ENCODE assay signal across 34 mouse cellular contexts in genomic region chr14:34016938-34017337, GRCm38 (mm10). TPM values are rescaled to one million over a fixed set of nuclear protein-coding genes. Genes with fewer than 3 reads are reported as not detected.
DNase-seq lines count a peak whose midpoint lies in the region; ATAC-seq and TF ChIP-seq lines count a peak whose summit lies in the region.
"Had no signal": no experiment of that assay in that cellular context is flagged by ENCODE, and none has a peak within 500 bp of the region (broad histone marks: within the 10 kb centered on the region; RNA-seq: fewer than 3 reads in every experiment).

No protein-coding gene starts in this region.

- intact Hi-C loops in heart, postnatal 10 days (cut with DNase I) = no loop called here

- H3K9me3 ChIP-seq in heart, embryonic 10.5 days = no peaks in the 10 kb centered on the region
- H3K9me3 ChIP-seq in liver, embryonic 11.5 days (ENCODE audit: control insufficient read depth, low read length) = no peaks in the 10 kb centered on the region
- H3K9me3 ChIP-seq in liver, postnatal 0 days (ENCODE audit: low read length) = no peaks in the 10 kb centered on the region
- H3K9me3 ChIP-seq: embryonic facial prominence, embryonic 10.5 days; embryonic facial prominence, embryonic 13.5 days; forebrain, embryonic 12.5 days; forebrain, embryonic 15.5 days; hindbrain, embryonic 10.5 days; hindbrain, embryonic 13.5 days had no signal

- no peak for TF ChIP-seq CTCF in liver, postnatal 0 days (IDR thresholded peaks at IDR 0.05; ENCODE audit: low read depth)

- DNase-seq in heart, embryonic 10.5 days (ENCODE audit: low spot score) = peak; percentile 53
- DNase-seq in heart, postnatal 10 days = no peak
- DNase-seq in liver, embryonic 11.5 days (ENCODE audit: low spot score) = peak; percentile 22
- no peak for DNase-seq in liver, postnatal 0 days
- peak; percentile 27 for DNase-seq in brain, adult 2 months (ENCODE audit: low read depth, low spot score)
- DNase-seq in frontal cortex, adult 2 months (ENCODE audit: extremely low spot score in 1 of 2, low spot score in 1 of 2) = no peak
- DNase-seq: adrenal gland, postnatal 10 days; adrenal gland, postnatal 36 days; cerebellum, adult 11 months; cerebellum, adult 2 months; cerebellum, adult 9-11 months; cerebellum, postnatal 25 days; embryo, embryonic 11 days; gastrocnemius, postnatal 10 days; gastrocnemius, postnatal 36 days; heart, adult 2 months; heart, postnatal 36 days had no signal

- ATAC-seq in liver, embryonic 11.5 days (replicated peaks; ENCODE audit: low FRiP score) = no peak
- ATAC-seq in liver, postnatal 0 days = no peak
- ATAC-seq: forebrain, embryonic 15.5 days; hindbrain, embryonic 16.5 days; Patski had no signal

- H3K4me3 ChIP-seq in heart, embryonic 10.5 days = no peak overlapping the region
- H3K4me3 ChIP-seq in liver, embryonic 11.5 days (ENCODE audit: low read depth, low read length) = no peak overlapping the region
- no peak overlapping the region for H3K4me3 ChIP-seq in liver, postnatal 0 days (ENCODE audit: low read depth, low read length)
- H3K4me3 ChIP-seq: embryonic facial prominence, embryonic 10.5 days; embryonic facial prominence, embryonic 13.5 days; erythroblast, embryonic 14.5 days; forebrain, embryonic 12.5 days; forebrain, embryonic 15.5 days; heart, adult 2 months; hindbrain, embryonic 10.5 days; hindbrain, embryonic 13.5 days had no signal

- H3K4me1 ChIP-seq in heart, embryonic 10.5 days = no peaks in the 10 kb centered on the region
- no peaks in the 10 kb centered on the region for H3K4me1 ChIP-seq in liver, embryonic 11.5 days (replicated peaks; ENCODE audit: control insufficient read depth, insufficient read depth, low read length)
- no peaks in the 10 kb centered on the region for H3K4me1 ChIP-seq in liver, postnatal 0 days (ENCODE audit: insufficient read depth)
- H3K4me1 ChIP-seq: embryonic facial prominence, embryonic 10.5 days; embryonic facial prominence, embryonic 13.5 days; forebrain, embryonic 12.5 days; forebrain, embryonic 15.5 days; hindbrain, embryonic 10.5 days; hindbrain, embryonic 13.5 days had no signal

- H3K27me3 ChIP-seq in heart, embryonic 10.5 days (ENCODE audit: insufficient read depth, poor library complexity, severe bottlenecking) = no peaks in the 10 kb centered on the region
- no peaks in the 10 kb centered on the region for H3K27me3 ChIP-seq in liver, embryonic 11.5 days (replicated peaks; ENCODE audit: control insufficient read depth, insufficient read depth, low read length)
- no peaks in the 10 kb centered on the region for H3K27me3 ChIP-seq in liver, postnatal 0 days (ENCODE audit: insufficient read depth, low read length)
- H3K27me3 ChIP-seq: embryonic facial prominence, embryonic 13.5 days; forebrain, embryonic 12.5 days; forebrain, embryonic 15.5 days; hindbrain, embryonic 13.5 days; Patski had no signal

- no peak overlapping the region for H3K4me2 ChIP-seq in liver, embryonic 11.5 days
- H3K4me2 ChIP-seq in liver, postnatal 0 days (ENCODE audit: low read depth, low read length) = no peak overlapping the region
- H3K4me2 ChIP-seq: embryonic facial prominence, embryonic 13.5 days; forebrain, embryonic 12.5 days; forebrain, embryonic 15.5 days; heart, embryonic 11.5 days; hindbrain, embryonic 13.5 days had no signal

- WGBS in heart, embryonic 10.5 days = 79% methylated on average over 2 of the region's 2 CpGs
- 76% methylated on average over 2 of the region's 2 CpGs for WGBS in liver, embryonic 11.5 days
- WGBS in liver, postnatal 0 days (ENCODE audit: insufficient replicate concordance) = 60% methylated on average over 2 of the region's 2 CpGs

- no peak overlapping the region for H3K9ac ChIP-seq in liver, embryonic 11.5 days (ENCODE audit: low read depth, low read length)
- no peak overlapping the region for H3K9ac ChIP-seq in liver, postnatal 0 days (replicated peaks)
- H3K9ac ChIP-seq: embryonic facial prominence, embryonic 13.5 days; forebrain, embryonic 12.5 days; forebrain, embryonic 15.5 days; hindbrain, embryonic 13.5 days had no signal

- no peak overlapping the region for H3K27ac ChIP-seq in heart, embryonic 10.5 days
- no peak overlapping the region for H3K27ac ChIP-seq in liver, embryonic 11.5 days (ENCODE audit: low read depth, low read length)
- H3K27ac ChIP-seq in liver, postnatal 0 days (ENCODE audit: low read depth) = no peak overlapping the region
- H3K27ac ChIP-seq: embryonic facial prominence, embryonic 10.5 days; embryonic facial prominence, embryonic 13.5 days; forebrain, embryonic 12.5 days; forebrain, embryonic 15.5 days; heart, adult 2 months; hindbrain, embryonic 10.5 days; hindbrain, embryonic 13.5 days had no signal

- H3K36me3 ChIP-seq in heart, embryonic 10.5 days = no peaks in the 10 kb centered on the region
- H3K36me3 ChIP-seq in liver, embryonic 11.5 days (ENCODE audit: control insufficient read depth, insufficient read depth, low read length) = no peaks in the 10 kb centered on the region
- H3K36me3 ChIP-seq in liver, postnatal 0 days (replicated peaks; ENCODE audit: insufficient read depth, low read length) = no peaks in the 10 kb centered on the region
- H3K36me3 ChIP-seq: embryonic facial prominence, embryonic 10.5 days; embryonic facial prominence, embryonic 13.5 days; forebrain, embryonic 12.5 days; forebrain, embryonic 15.5 days; hindbrain, embryonic 10.5 days; hindbrain, embryonic 13.5 days had no signal

- TF ChIP-seq EP300 in liver, postnatal 0 days (IDR thresholded peaks at IDR 0.05; ENCODE audit: low read depth) = no peak

RNA-seq across cellular contexts. Expression of gene Gm5460, which starts 0.4 kb away (rescaled TPM):
- polyA plus RNA-seq in heart, embryonic 10.5 days (2016; fragmentation: Nextera tagmentation; extraction: Ambion mirVana) = not detected in 2 replicates
- not detected for total RNA-seq in heart, postnatal 10 days (2021)
- not detected in 2 replicates for polyA plus RNA-seq in liver, embryonic 11.5 days (2014; fragmentation: Nextera tagmentation; extraction: Ambion mirVana)
- not detected in 2 replicates for polyA plus RNA-seq in liver, postnatal 0 days (2015; fragmentation: Nextera tagmentation; extraction: Ambion mirVana)
- polyA plus RNA-seq in frontal cortex, adult 2 months (2012; rRNA removed) = not detected in 2 replicates
- total RNA-seq: common myeloid progenitor, adult 5-6 weeks; ES-E14; gastrocnemius, adult 18-20 months; gastrocnemius, postnatal 10 days; gastrocnemius, postnatal 36 days; granulocyte monocyte progenitor cell, adult 5-6 weeks; heart, adult 2 months; heart, postnatal 36 days had no signal
- polyA plus RNA-seq: cerebellum, adult 2 months; embryonic facial prominence, embryonic 10.5 days; embryonic facial prominence, embryonic 13.5 days; erythroblast, embryonic 14.5 days; forebrain, embryonic 12.5 days; forebrain, embryonic 15.5 days; heart, adult 2 months; heart, embryonic 11.5 days; heart, embryonic 14.5 days; hindbrain, embryonic 10.5 days; hindbrain, embryonic 13.5 days; hindbrain, embryonic 16.5 days; Patski had no signal

RNA-seq across cellular contexts. Expression of gene Gm30083, which starts 2.0 kb away (rescaled TPM):
- not detected in 2 replicates for polyA plus RNA-seq in heart, embryonic 10.5 days (2016; fragmentation: Nextera tagmentation; extraction: Ambion mirVana)
- not detected for total RNA-seq in heart, postnatal 10 days (2021)
- not detected in 2 replicates for polyA plus RNA-seq in liver, embryonic 11.5 days (2014; fragmentation: Nextera tagmentation; extraction: Ambion mirVana)
- not detected in 2 replicates for polyA plus RNA-seq in liver, postnatal 0 days (2015; fragmentation: Nextera tagmentation; extraction: Ambion mirVana)
- polyA plus RNA-seq in frontal cortex, adult 2 months (2012; rRNA removed) = not detected in 2 replicates
- total RNA-seq: adrenal gland, adult 18-20 months; adrenal gland, postnatal 10 days; adrenal gland, postnatal 36 days; common myeloid progenitor, adult 5-6 weeks; ES-E14; gastrocnemius, adult 18-20 months; gastrocnemius, postnatal 10 days; gastrocnemius, postnatal 36 days; granulocyte monocyte progenitor cell, adult 5-6 weeks; heart, adult 2 months; heart, postnatal 36 days had no signal
- polyA plus RNA-seq: cerebellum, adult 2 months; embryonic facial prominence, embryonic 10.5 days; embryonic facial prominence, embryonic 13.5 days; erythroblast, embryonic 14.5 days; forebrain, embryonic 12.5 days; forebrain, embryonic 15.5 days; heart, adult 2 months; heart, embryonic 11.5 days; heart, embryonic 14.5 days; heart, postnatal 0 days; hindbrain, embryonic 10.5 days; hindbrain, embryonic 13.5 days; hindbrain, embryonic 16.5 days; Patski had no signal

RNA-seq across cellular contexts. Expression of gene Antxrl, which starts 35.6 kb away (rescaled TPM):
- polyA plus RNA-seq in heart, embryonic 10.5 days (2016; fragmentation: Nextera tagmentation; extraction: Ambion mirVana) = not detected in 2 replicates
- total RNA-seq in heart, postnatal 10 days (2021) = not detected
- not detected in 2 replicates for polyA plus RNA-seq in liver, embryonic 11.5 days (2014; fragmentation: Nextera tagmentation; extraction: Ambion mirVana)
- not detected in 2 replicates for polyA plus RNA-seq in liver, postnatal 0 days (2015; fragmentation: Nextera tagmentation; extraction: Ambion mirVana)
- polyA plus RNA-seq in frontal cortex, adult 2 months (2012; rRNA removed) = not detected in 2 replicates
- total RNA-seq: adrenal gland, adult 18-20 months; adrenal gland, postnatal 10 days; adrenal gland, postnatal 36 days; common myeloid progenitor, adult 5-6 weeks; ES-E14; gastrocnemius, adult 18-20 months; gastrocnemius, postnatal 10 days; gastrocnemius, postnatal 36 days; granulocyte monocyte progenitor cell, adult 5-6 weeks; heart, adult 2 months; heart, postnatal 36 days had no signal
- polyA plus RNA-seq: cerebellum, adult 2 months; embryonic facial prominence, embryonic 10.5 days; embryonic facial prominence, embryonic 13.5 days; forebrain, embryonic 12.5 days; forebrain, embryonic 15.5 days; heart, embryonic 11.5 days; heart, embryonic 14.5 days; heart, postnatal 0 days; hindbrain, embryonic 10.5 days; hindbrain, embryonic 13.5 days; hindbrain, embryonic 16.5 days had no signal

RNA-seq across cellular contexts. Expression of gene Zfp488, which starts 38.4 kb away (rescaled TPM):
- 0.03 and 0.12 TPM in 2 replicates for polyA plus RNA-seq in heart, embryonic 10.5 days (2016; fragmentation: Nextera tagmentation; extraction: Ambion mirVana)
- under 1 TPM in 1 of 2 experiments, not detected in 1; 0.07 TPM for total RNA-seq in heart, postnatal 10 days (2021)
- polyA plus RNA-seq in liver, embryonic 11.5 days (2014; fragmentation: Nextera tagmentation; extraction: Ambion mirVana) = 0.08 TPM in 1 of 2 replicates, not detected in the other
- polyA plus RNA-seq in liver, postnatal 0 days (2015; fragmentation: Nextera tagmentation; extraction: Ambion mirVana) = not detected in 2 replicates
- polyA plus RNA-seq in frontal cortex, adult 2 months (2012; rRNA removed) = 2.5 and 2.6 TPM in 2 replicates
- total RNA-seq: adrenal gland, adult 18-20 months; adrenal gland, postnatal 36 days; common myeloid progenitor, adult 5-6 weeks; ES-E14; gastrocnemius, adult 18-20 months; gastrocnemius, postnatal 36 days; granulocyte monocyte progenitor cell, adult 5-6 weeks; heart, adult 2 months; heart, postnatal 36 days had no signal
- polyA plus RNA-seq: erythroblast, embryonic 14.5 days; heart, adult 2 months; heart, embryonic 11.5 days; heart, embryonic 14.5 days; heart, postnatal 0 days had no signal

Comparison
In these comparisons a context has a peak if more than half of its experiments do, and no peak if none do; other contexts are left out.
1. DNase-seq: peak in heart, embryonic 10.5 days (single experiment), liver, embryonic 11.5 days (single experiment) and brain, adult 2 months (single experiment); none in heart, postnatal 10 days (0 of 2), liver, postnatal 0 days (single experiment) and frontal cortex, adult 2 months (0 of 2).